Mouse (Mus musculus): ENCODE measurements around the gene A4gnt.
"Not testable (repeated sequence)": the region's sequence is repeated elsewhere in the genome, so short reads cannot be mapped to it uniquely, and the experiment has no call there.

The A4gnt gene

DNA sequence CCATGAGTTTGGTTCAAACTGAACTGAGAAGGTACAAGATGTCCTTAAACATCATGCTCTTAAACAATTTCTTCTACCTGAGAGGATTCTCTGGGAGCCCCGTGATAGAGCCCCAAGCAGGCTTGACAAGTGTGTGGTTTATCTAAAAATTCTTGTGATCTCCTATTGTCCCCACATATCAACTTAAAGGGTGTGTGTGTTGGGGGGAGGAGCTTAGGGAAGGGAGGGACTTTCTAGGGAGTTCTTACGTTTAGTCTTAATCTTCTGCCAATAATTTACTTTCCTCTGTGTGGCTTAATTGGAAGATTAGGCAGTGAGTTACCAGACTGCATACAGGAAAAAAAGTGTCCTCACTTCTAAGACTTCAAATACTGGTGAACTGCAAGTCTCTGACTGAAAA is at the start of gene A4gnt:
A4gnt (plus strand) TSS at position 301 of the 400 bp plus-strand sequence.
- DNase-seq: no peak

DNA sequence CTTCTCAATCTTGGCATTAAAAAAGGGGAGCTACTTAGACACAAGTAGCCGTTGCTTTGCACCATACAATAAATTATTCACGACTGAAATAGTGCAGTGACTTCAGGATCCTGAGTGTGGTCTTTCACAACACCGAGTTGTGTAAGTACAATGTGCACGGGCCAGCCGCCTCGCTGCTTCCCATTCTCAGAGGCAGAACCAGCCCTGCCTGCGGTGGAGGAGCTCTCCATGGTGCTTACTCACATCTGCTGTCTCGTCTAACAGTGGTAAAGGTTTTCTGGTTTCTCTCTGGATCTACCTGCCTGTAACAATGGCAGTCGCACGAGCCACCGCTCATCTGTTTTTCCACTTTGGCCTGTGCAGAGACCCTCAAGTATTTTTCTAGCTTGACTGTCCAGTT is 48.6 kb upstream of the A4gnt start:
- DNase-seq: peak; percentile 65

DNA sequence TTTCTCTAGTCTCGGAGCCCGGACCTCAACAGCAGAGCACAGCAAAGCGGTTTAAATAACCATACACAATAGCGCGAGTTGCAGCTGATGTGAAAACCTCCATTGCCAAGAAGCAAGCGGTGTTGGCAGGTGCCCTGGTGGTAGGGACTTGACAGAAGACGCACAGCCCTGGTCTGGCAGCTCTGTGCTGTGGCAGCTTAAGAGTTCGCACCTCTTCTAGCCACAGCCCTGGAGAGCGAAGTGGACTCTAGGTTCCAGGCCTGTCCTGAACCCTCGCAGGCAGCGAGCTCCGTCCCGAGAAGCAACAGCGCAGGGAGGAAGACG is 44.3 kb upstream of the A4gnt start:
- DNase-seq: no peak

DNA sequence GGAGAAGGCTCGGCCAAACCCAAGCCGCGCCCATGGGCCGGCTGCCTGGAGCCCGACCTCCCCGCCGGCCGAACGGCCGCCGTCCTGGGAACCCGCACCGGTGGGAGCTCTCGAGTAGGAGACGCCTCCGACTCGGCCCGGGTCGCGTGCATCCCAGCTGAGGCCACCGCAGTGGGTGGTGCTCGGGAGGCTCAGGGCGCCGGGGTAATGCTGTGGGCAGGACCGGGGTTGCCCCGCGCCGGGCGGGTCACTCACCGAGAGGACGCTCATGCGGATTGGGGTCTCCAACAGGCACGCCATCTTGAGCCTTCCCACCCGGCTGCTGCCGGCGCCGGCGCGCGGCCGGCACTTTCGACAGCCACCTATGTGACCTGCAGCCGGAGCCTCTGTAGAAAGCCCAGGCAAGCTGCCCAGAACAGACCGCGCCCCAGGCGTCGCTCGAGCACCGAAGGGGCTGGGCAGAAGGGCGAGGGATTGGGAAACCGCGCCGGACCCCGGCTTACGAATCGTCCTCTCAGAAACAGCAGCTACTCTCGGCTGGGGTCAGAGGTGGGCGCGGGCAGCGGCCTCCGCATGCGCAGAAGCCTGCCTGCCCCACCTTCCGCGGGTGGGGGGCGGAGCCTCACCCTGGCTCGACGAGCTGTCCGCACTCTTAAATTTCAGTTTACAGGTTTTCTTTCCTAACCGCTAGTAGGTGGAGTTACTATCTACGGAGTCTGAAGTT is 43.8 kb upstream of the A4gnt start, which contains the start of gene Armc8:
Armc8 (minus strand) TSS at position 553 of the 724 bp plus-strand sequence.
- peak; percentile 93 for DNase-seq

DNA sequence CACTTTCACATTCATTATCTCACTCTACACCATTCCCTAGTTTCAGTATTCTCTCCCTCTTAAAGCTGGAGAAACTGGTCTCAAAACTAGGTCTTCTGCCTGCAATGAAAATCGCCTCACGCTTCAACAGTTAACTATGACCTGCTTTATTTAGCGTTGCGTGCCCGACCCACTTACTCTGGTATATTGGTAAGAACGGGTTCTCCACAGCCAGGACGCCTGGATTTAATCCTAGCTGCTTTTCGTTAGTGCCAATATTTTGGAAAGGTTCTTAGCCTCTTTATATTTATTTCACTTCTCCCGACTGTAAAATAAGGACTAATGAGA is 43.3 kb upstream of the A4gnt start:
- DNase-seq: no peak

DNA sequence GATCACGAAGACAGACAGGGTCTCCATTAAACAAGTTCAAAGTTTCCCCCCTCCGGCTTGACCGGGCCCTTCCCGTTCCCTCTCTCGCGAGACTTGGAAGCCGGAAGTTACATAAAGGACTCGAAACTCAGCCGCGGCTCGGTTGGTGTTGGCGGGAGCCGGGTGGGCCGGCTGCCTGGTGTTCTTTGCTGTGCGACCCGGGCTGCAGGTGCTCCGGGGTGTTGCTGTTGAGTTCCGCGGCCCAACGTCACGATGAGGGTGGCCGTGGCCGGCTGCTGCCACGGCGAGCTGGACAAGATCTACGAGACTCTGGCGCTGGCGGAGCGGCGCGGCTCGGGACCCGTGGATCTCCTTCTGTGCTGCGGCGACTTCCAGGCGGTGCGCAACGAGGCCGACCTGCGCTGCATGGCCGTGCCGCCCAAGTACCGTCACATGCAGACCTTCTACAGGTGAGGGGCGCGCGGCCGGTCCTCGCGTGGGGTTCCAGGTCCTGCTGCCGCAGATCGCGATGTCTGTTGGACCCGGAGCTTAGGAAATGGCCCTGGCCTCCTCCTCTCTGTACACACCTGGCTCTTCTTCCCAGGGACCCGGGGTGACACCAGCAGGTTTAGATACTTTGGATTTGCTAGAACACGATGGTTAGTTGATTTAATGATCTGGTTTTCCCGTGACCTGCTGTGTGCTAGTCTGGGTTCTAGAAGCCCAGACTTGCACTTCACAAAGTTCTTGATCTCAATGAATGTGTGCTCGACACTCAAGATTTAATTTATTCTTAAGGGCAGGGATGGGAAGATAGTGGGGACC is 36.4 kb upstream of the A4gnt start, which contains the start of gene Dbr1:
Dbr1 (plus strand) TSS at position 123 of the 804 bp plus-strand sequence.
- peak; percentile 93 for DNase-seq

DNA sequence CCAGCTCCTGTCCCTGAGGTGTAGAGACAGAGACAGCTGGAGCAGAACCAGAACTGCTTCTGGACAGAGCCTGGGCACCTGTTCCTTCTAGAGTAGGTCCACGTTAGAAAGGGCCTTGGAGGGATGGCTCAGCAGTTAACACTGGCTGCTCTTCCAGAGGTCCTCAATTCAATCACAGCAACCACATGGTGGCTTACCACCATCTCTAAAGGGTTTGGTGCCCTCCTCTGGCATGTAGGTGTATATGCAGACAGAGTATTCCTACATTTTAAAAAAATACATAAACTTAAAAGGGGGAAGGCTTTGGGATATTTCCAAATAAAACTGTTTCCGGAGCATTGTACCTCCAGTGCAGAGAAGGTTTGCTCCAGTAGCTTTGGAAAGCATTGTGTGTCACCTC is 31.6 kb upstream of the A4gnt start:
- peak; percentile 31 for DNase-seq

DNA sequence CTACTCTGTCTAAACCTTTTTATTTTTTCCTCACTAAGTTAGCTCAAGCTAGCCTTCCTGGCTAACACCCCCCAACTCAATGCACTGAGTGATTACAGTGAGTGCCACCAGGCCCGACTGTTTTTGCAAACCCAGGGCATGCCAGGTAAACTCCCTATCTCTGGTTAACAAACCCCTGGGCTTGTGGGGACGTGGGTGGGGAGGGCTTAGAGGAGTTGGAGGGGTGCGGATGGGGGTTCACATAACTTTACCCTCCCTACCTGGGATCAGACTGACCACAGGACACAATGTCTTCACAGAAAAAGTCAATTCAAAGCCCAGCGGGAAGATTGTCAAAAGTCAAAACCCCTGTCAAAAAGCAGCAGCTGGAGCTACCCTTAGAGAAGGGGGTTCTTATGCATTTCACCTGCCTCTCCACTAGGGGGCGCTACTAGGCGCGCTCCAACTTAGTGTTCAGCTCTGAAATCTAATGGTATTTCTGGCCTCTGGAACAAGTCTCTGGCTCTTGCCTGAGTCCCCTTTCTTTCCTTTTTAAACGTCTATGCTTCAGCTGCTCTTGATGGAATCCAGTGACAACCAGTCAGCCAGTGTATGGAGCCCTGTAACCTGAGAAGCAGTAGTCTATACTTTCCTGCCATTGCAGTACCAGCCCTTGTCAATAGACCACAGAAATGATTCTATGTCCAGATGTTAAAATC is 24.6 kb upstream of the A4gnt start:
- peak; percentile 45 for DNase-seq

DNA sequence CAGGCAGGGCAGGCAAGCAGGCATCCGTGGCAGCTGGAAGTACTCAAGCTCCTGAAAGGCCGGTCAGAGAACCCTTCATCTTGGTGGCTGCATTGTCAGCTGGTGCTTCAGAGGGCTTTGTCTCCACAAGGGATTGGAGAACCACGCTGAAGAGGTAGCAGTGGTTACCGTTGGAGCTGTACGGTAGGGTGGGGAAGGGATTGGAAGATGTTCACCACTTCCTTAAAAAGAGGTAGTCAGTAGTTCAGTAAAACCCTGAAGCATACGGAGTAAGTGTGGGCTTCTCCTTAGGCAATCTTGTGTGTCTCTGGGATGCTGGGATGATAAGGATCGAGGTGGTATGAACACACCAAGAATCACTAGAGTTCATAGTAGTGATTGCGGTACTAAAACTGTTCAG is 21.2 kb upstream of the A4gnt start:
- no peak for DNase-seq

DNA sequence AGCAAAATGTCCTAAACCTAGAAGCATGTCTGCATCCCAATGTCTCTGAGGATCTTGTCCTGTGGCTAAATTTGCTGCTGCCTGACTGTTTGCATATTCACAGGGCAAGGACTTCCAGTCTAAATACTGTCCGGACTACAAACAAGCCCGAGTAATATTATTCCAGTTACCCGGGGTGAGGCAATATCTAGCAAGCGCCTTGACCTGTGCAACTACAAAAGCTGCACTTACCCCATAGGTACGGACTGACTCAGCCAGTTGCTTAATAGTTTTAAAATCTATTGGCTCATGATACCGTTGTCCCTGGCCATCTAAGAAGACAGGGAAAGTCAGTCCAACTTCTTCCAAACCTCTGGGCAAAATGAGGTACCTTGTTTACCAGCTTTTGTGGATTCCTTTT is 13.2 kb upstream of the A4gnt start:
- DNase-seq: not testable (repeated sequence)

DNA sequence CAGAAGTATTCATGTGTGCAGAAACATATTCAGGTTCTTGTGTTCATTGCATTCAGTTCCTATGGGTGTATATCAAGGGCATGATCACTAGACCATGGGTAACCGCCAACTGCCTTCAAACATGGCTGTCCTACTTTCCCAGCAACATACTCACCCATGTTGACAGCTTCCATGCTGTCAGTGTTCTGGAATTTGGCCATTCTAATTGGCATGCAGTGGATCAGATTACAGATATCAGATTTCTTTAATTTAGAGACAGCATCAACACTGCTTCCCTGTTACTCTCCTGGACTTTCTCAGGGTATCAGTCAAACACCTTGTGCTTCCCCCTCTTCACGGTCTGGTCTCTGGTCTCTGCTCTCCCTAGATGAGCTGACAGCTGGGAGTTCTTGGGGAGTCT is 8.7 kb upstream of the A4gnt start:
- DNase-seq: no peak

DNA sequence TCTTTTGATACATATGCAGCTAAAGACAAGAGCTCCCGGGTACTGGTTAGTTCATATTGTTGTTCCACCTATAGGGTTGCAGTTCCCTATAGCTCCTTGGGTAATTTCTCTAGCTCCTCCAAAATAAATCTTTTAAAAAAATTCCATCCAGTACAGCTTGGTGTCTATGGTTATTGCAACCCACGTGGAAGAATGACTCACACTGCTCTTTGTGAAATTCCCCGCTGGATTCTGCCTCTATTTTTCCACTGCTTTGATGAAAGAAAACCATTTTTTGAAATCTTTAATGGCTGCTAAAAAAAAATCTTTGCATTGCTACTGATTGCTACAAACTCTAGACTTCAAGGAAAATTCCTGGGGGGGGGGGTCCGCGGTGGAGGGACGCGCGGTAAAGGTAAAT is 7.4 kb downstream of the A4gnt start:
- DNase-seq: no peak

DNA sequence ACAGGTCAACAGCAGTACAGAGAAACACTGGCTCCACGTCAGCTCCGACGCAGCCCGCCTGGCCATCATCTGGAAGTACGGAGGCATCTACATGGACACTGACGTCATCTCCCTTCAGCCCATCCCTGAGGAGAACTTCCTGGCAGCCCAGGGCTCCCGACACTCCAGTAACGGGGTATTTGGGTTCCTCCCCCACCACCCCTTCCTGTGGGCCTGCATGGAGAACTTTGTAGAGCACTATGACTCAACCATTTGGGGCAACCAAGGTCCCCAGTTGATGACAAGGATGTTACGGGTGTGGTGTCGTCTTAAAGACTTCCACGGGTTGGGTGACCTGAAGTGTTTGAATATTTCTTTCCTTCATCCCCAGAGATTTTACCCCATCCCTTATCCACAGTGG is 7.9 kb downstream of the A4gnt start:
- DNase-seq: no peak

DNA sequence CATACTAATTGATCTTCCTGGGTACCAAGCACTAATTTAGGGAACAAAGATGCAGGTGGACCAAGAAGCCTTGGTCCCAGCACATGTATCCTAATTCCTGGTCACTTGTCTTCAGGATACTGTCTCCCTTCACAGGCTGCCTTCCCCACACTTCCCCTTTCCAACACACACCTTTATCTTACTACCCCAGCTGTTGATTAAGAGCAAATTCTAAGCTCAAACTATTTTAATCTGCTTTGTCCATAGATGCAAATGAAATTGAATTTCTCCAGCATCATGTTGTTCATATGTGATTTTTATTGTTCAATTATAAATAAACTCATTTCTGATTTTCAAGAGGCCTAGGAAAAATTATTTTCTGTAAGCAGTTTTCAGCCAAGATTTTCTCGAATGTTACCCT is 9.7 kb downstream of the A4gnt start:
- DNase-seq: no peak

DNA sequence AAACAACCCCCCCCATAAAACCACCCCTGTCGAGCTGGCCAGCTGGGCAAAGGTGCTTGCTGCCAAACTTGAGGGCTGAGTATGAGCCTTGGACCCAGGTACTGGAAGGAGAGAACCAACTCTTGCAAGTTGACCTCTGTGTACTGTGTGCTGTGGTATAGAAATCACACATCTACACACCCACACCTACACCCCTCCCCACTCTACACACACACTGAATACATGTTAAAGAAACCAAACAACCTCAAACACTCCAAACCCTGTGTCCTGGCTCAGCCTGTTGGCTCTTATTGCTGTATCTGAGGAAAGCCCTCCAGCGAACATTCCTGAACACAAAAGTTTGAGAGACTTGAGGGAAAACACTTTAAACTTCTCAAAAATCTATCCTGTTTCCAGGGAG is 10.7 kb downstream of the A4gnt start:
- no peak for DNase-seq

DNA sequence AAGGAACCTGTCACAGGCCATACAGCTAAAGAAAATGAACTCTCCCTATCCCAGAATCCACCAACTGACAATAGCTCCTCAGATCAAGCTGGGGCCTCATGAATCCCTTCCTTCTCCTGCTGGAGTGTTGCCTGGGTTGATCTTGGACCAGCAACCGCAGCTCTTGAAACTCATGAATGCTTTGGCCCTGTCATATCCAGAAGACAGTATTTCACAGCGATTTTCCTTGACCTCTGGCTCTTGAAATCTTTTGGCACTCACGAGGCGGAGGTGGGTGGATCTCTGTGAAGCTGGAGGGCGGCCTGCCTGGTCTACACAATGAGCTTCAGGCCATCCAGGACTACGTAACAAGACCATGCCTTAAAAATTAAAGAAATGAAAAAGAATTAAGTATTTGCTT is 11.8 kb downstream of the A4gnt start:
- no peak for DNase-seq

DNA sequence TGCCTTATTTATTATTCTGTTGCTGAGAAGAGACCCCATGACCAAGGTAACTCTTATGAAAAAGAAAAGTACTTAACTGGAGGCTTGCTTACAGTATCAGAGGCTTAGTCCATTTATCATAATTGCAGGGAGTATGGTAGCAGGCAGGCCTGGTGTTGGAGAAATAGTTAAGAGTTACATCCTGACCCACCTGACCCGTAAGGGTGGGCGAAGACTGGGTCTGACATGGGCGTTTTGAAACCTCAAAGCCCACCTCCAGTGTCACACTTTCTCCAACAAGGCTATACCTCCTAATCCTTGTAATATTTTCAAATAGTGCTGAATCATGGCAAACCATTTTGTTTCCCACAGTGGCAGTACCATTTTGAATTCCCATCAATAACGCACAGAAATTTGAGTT is 16.3 kb downstream of the A4gnt start:
- no peak for DNase-seq

DNA sequence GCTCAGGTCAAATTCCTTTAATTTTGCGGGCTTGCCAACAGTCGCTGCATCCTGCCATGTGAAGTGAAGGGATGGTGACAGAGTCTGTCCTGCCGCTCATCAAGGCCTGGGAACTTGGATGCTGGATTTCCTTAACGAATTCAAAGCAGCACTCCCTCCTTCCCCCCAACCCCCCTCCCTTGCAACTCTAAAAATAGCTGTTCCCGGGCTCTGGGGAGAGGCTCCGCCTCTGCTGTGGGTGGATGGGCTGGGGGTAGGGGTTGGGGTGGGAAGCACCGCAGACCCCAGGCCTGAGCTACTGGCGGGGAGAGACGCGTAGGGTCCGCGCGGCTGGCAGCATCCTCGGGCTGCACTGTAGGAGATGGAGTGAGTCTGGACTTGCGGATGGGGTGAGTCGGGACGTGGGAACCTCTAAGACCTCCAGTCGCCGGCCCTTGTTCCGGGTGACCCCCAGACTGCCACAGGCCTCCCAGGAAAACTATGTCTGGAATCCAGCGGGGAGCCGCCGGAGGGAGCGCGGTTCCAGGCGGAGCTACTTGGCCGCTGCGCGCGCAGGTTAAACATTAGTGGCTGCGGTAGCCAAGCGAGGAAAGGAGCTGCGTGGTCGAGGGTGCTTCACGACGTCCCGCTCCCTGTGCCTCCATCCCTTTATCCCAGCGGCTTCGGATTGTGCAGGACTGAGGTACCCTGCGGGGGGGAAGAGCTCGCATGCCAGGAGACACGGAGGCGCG is 17.1 kb downstream of the A4gnt start, which contains the start of gene Dzip1l:
Dzip1l (plus strand) TSS at position 216 of the 731 bp plus-strand sequence.
- DNase-seq: no peak

DNA sequence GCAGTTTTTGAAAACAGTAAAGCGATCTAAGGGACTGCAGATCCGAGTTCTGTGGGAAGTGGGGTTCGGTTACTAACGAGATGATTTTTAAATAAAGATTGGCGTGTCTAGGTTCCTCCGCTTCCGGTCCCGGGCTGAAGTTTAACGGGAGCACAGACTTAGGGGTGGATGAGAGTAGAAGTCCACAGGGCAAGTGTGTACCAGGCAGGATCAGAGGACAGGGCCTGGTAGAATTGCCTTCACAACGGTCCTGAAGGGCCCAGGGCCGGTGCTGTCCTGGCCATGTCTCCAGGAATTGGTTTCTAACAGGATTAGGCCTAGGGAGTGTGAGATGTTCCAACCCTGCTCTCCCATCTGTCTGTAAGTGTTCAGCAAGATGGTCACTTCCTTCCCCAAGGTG is 17.8 kb downstream of the A4gnt start:
- no peak for DNase-seq

DNA sequence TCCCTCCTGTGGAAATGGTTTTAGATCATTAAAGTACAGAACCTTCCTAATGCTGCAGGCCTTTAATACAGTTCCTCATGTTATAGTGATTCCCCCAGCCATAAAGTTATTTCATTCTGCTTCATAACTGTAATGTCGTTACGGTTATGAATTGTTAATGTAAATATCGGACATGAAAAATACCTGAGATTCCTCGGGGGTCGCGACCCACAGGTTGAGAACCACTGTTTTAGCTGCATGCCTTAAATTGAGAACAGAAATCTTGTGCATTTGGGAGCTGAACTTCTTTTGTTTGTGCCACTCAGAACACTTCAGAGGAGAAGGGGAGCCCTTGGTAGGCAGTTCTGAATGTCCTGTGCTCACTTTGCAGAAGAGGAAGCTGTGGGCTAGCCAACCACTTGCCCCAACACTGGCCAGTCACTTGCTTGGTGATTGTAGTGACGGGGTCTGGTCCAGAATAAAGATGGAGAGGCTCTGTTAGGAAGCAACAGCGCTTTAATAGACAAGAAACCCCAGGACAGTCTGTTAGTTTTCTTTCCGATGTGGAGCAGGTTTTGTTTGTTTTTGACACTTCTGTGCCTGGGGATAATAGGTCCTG is 18.3 kb downstream of the A4gnt start:
- no peak for DNase-seq

DNA sequence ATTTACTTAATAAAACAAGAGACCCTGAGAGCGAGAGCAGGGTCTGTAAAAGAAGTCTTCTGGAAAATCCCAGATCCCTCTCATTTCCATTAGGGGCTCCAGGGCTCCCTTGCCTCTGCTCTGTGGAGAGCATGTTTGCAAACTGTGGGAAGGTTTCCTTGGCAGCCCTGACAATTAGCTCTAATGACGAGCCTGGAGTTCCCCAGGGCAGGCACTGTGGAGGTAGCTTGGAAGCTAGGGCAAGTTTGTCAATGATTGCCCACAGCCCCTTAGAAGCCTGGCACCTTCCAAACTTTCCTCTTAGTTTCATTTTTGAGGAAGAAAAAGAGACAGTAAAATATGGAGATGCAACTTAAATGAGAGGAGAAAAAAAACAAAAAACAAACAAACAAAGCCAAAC is 19.5 kb downstream of the A4gnt start:
- DNase-seq: no peak

DNA sequence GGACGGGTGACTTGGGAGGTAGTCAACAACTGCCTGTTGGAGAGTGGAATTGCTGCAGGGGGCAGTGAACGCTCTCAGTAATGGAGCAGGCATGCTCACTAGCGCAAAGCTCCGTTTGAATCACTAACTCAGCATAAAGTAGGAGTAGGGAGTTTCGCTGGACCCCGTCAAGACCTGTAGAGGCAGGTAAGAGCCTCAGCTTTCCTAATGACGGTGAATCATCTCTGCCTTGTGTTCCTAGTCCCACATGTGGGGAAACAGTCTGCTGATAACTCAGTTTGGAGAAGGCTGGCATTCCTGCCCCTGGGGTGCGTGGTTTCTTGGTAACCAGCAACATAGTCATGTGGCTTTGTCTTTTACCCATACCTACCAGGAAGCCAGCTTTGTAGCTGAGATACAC is 20.0 kb downstream of the A4gnt start:
- DNase-seq: no peak

DNA sequence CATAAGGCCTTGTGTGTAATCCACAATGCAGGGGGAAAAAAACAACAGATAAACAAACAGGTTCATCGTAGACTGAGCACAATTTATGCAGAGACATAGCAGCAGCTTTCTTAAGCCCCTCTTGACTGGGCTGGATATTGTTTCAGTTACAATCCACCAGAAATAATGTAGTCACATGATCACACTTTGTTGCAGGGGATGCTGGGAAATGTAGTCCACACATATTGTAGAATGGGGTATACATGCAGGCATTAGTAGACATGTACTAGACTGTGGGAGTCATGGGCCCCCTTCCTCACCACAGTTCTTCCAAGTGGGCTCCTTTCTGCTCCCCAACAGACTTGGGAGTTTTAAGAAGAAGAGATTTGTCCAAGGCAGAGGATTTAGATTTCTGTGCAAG is 24.5 kb downstream of the A4gnt start:
- no peak for DNase-seq

Measured in thymus, postnatal 25 days (tissue).